Mouse (Mus musculus): ENCODE measurements around the gene Slc25a41. TPM values are rescaled to one million over a fixed set of nuclear protein-coding genes. Genes with fewer than 3 reads are reported as not detected.
"Not testable (repeated sequence)": the region's sequence is repeated elsewhere in the genome, so short reads cannot be mapped to it uniquely, and the experiment has no call there.

The Slc25a41 gene
- polyA plus RNA-seq, 1 experiment from 2014 or later: not detected

- H3K9ac ChIP-seq: no peak overlapping the region
- peaks cover 42% of the 10 kb centered on the region for H3K27me3 ChIP-seq
- 7% methylated on average over 8 of the region's 8 CpGs for WGBS
- no peaks in the 10 kb centered on the region for H3K36me3 ChIP-seq
- no peaks in the 10 kb centered on the region for H3K9me3 ChIP-seq (replicated peaks)
- ATAC-seq (ENCODE audit: insufficient number of reproducible peaks, low FRiP score, low TSS enrichment, low read depth): no peak
- no peak overlapping the region for H3K27ac ChIP-seq (replicated peaks)
- H3K4me3 ChIP-seq (replicated peaks): peak overlapping the region; percentile 39
- H3K4me2 ChIP-seq (replicated peaks): peak overlapping the region; percentile 48; the same call in 1 of the 2 replicates
- H3K4me1 ChIP-seq: peaks cover 22% of the 10 kb centered on the region
Measured at GRCm38 (mm10) chr17:57063031-57063430, 21.6 kb upstream of the Slc25a41 start.

- WGBS: under 1% methylated on average over 22 of the region's 22 CpGs
- Histone ChIP-seq H3K27me3 (peaks cover 42% of the 10 kb centered on the region), H3K9ac (no peak overlapping the region)
Measured at GRCm38 (mm10) chr17:57062548-57062947, 21.1 kb upstream of the Slc25a41 start.

GRCm38 (mm10) chr17:57062011-57062521 is 20.6 kb upstream of the Slc25a41 start:
- peak overlapping the region; percentile 48 for H3K4me2 ChIP-seq (replicated peaks)
- WGBS: 1% methylated on average over 39 of the region's 39 CpGs
- H3K9me3 ChIP-seq (replicated peaks): no peaks in the 10 kb centered on the region
- peak overlapping the region; percentile 39 for H3K4me3 ChIP-seq (replicated peaks)
- ATAC-seq (ENCODE audit: insufficient number of reproducible peaks, low FRiP score, low TSS enrichment, low read depth): no peak
- peaks cover 42% of the 10 kb centered on the region for H3K27me3 ChIP-seq
- H3K36me3 ChIP-seq: no peaks in the 10 kb centered on the region
- H3K9ac ChIP-seq: no peak overlapping the region
- peaks cover 22% of the 10 kb centered on the region for H3K4me1 ChIP-seq
- H3K27ac ChIP-seq (replicated peaks): no peak overlapping the region

More at GRCm38 (mm10) chr17:57062548-57062947, 21.1 kb upstream of the Slc25a41 start:
- no peak for ATAC-seq (ENCODE audit: insufficient number of reproducible peaks, low FRiP score, low TSS enrichment, low read depth)
- peak overlapping the region; percentile 39 for H3K4me3 ChIP-seq (replicated peaks)
- peaks cover 22% of the 10 kb centered on the region for H3K4me1 ChIP-seq
- H3K27ac ChIP-seq (replicated peaks): no peak overlapping the region
- H3K9me3 ChIP-seq (replicated peaks): no peaks in the 10 kb centered on the region
- peak overlapping the region; percentile 48 for H3K4me2 ChIP-seq (replicated peaks)
- H3K36me3 ChIP-seq: no peaks in the 10 kb centered on the region

- Histone ChIP-seq H3K4me1 (peaks cover 22% of the 10 kb centered on the region), H3K9ac (no peak overlapping the region), H3K27me3 (peaks cover 40% of the 10 kb centered on the region), H3K9me3 (replicated peaks) (no peaks in the 10 kb centered on the region), H3K4me3 (replicated peaks) (peak overlapping the region; percentile 79), H3K36me3 (no peaks in the 10 kb centered on the region), H3K27ac (replicated peaks) (no peak overlapping the region), H3K4me2 (replicated peaks) (peak overlapping the region; percentile 88)
- 38% methylated on average over 10 of the region's 10 CpGs for WGBS
- no peak for ATAC-seq (ENCODE audit: insufficient number of reproducible peaks, low FRiP score, low TSS enrichment, low read depth)
Measured at GRCm38 (mm10) chr17:57061069-57061468, 19.6 kb upstream of the Slc25a41 start.

GRCm38 (mm10) chr17:57060231-57060801 is 18.9 kb upstream of the Slc25a41 start:
- H3K4me2 ChIP-seq (replicated peaks): peak overlapping the region; percentile 88
- H3K4me1 ChIP-seq: peaks cover 22% of the 10 kb centered on the region
- no peaks in the 10 kb centered on the region for H3K36me3 ChIP-seq
- ATAC-seq (ENCODE audit: insufficient number of reproducible peaks, low FRiP score, low TSS enrichment, low read depth): peak; percentile 90
- H3K27ac ChIP-seq (replicated peaks): peak overlapping the region; percentile 48
- under 1% methylated on average over 44 of the region's 44 CpGs for WGBS
- peak overlapping the region; percentile 79 for H3K4me3 ChIP-seq (replicated peaks)
- peaks cover 36% of the 10 kb centered on the region for H3K27me3 ChIP-seq
- H3K9me3 ChIP-seq (replicated peaks): no peaks in the 10 kb centered on the region
- no peak overlapping the region for H3K9ac ChIP-seq

- H3K36me3 ChIP-seq: no peaks in the 10 kb centered on the region
- WGBS: under 1% methylated on average over 43 of the region's 45 CpGs
- peak; percentile 78 for ATAC-seq (ENCODE audit: insufficient number of reproducible peaks, low FRiP score, low TSS enrichment, low read depth)
- peak within 1 kb of the TSS; percentile 88 for H3K4me2 ChIP-seq (replicated peaks)
- peaks cover 22% of the 10 kb centered on the region for H3K4me1 ChIP-seq
- no peaks in the 10 kb centered on the region for H3K9me3 ChIP-seq (replicated peaks)
- H3K27me3 ChIP-seq: peaks cover 31% of the 10 kb centered on the region
- peak within 1 kb of the TSS; percentile 48 for H3K9ac ChIP-seq
- H3K27ac ChIP-seq (replicated peaks): peak within 1 kb of the TSS; percentile 48
- H3K4me3 ChIP-seq (replicated peaks): peak within 1 kb of the TSS; percentile 79
Measured at GRCm38 (mm10) chr17:57059486-57059977, 18.1 kb upstream of the Slc25a41 start, which contains the start of gene Slc25a23. Gene Slc25a23 (minus strand): TSS chr17:57059863.

- no peak; the same call in 1 of the 2 replicates for ATAC-seq (ENCODE audit: insufficient number of reproducible peaks, low FRiP score, low TSS enrichment, low read depth)
- Histone ChIP-seq H3K27ac (replicated peaks) (peak within 1 kb of the TSS; percentile 48; the same call in 1 of the 2 replicates), H3K36me3 (no peaks in the 10 kb centered on the region), H3K4me3 (replicated peaks) (peak within 1 kb of the TSS; percentile 79), H3K27me3 (peaks cover 26% of the 10 kb centered on the region), H3K9me3 (replicated peaks) (no peaks in the 10 kb centered on the region), H3K9ac (peak within 1 kb of the TSS; percentile 48), H3K4me2 (replicated peaks) (peak within 1 kb of the TSS; percentile 88), H3K4me1 (peaks cover 22% of the 10 kb centered on the region)
- WGBS: 0% methylated on average over 21 of the region's 22 CpGs
Measured at GRCm38 (mm10) chr17:57058891-57059485, 17.5 kb upstream of the Slc25a41 start, which contains the start of gene Crb3. Gene Crb3 (plus strand): TSS chr17:57059105.

- H3K36me3 ChIP-seq: peaks cover 10% of the 10 kb centered on the region; the same call in 1 of the 2 replicates
- 84% methylated on average over 3 of the region's 3 CpGs for WGBS
- no peak overlapping the region for H3K4me2 ChIP-seq (replicated peaks)
- H3K27ac ChIP-seq (replicated peaks): no peak overlapping the region
- no peak overlapping the region for H3K4me3 ChIP-seq (replicated peaks)
- no peak for ATAC-seq (ENCODE audit: insufficient number of reproducible peaks, low FRiP score, low TSS enrichment, low read depth)
- H3K27me3 ChIP-seq: peaks cover 4% of the 10 kb centered on the region
- peaks cover 17% of the 10 kb centered on the region for H3K4me1 ChIP-seq
- H3K9ac ChIP-seq: no peak overlapping the region
- H3K9me3 ChIP-seq (replicated peaks): no peaks in the 10 kb centered on the region
Measured at GRCm38 (mm10) chr17:57056246-57056645, 14.8 kb upstream of the Slc25a41 start.

- H3K9me3 ChIP-seq (replicated peaks); H3K4me1 ChIP-seq; H3K4me3 ChIP-seq (replicated peaks); H3K27me3 ChIP-seq; ATAC-seq (ENCODE audit: insufficient number of reproducible peaks, low FRiP score, low TSS enrichment, low read depth); H3K4me2 ChIP-seq (replicated peaks); H3K27ac ChIP-seq (replicated peaks); H3K9ac ChIP-seq: not testable (repeated sequence)
- WGBS: 85% methylated on average over 4 of the region's 4 CpGs
- peaks cover 19% of the 10 kb centered on the region for H3K36me3 ChIP-seq
Measured at GRCm38 (mm10) chr17:57051679-57052078, 10.2 kb upstream of the Slc25a41 start.

GRCm38 (mm10) chr17:57048816-57049215 is 7.4 kb upstream of the Slc25a41 start:
- Histone ChIP-seq H3K9ac (no peak overlapping the region), H3K36me3 (peaks cover 24% of the 10 kb centered on the region), H3K9me3 (replicated peaks) (no peaks in the 10 kb centered on the region), H3K27me3 (no peaks in the 10 kb centered on the region), H3K27ac (replicated peaks) (no peak overlapping the region), H3K4me2 (replicated peaks) (no peak overlapping the region), H3K4me3 (replicated peaks) (no peak overlapping the region), H3K4me1 (no peaks in the 10 kb centered on the region)
- ATAC-seq (ENCODE audit: insufficient number of reproducible peaks, low FRiP score, low TSS enrichment, low read depth): no peak
- 99% methylated on average over 3 of the region's 3 CpGs for WGBS

GRCm38 (mm10) chr17:57047406-57047805 is 6.0 kb upstream of the Slc25a41 start:
- WGBS: 31% methylated on average over 5 of the region's 5 CpGs

More at GRCm38 (mm10) chr17:57047406-57047805, 6.0 kb upstream of the Slc25a41 start:
- Histone ChIP-seq H3K27ac (replicated peaks) (no peak overlapping the region), H3K9me3 (replicated peaks) (no peaks in the 10 kb centered on the region), H3K9ac (no peak overlapping the region), H3K4me2 (replicated peaks) (no peak overlapping the region), H3K36me3 (peaks cover 16% of the 10 kb centered on the region), H3K4me1 (no peaks in the 10 kb centered on the region), H3K4me3 (replicated peaks) (no peak overlapping the region), H3K27me3 (no peaks in the 10 kb centered on the region)
- ATAC-seq (ENCODE audit: insufficient number of reproducible peaks, low FRiP score, low TSS enrichment, low read depth): no peak

Measured in embryonic facial prominence, embryonic 15.5 days (tissue).